Mouse (Mus musculus): ENCODE measurements around the gene Zbtb24.
"Not testable (repeated sequence)": the region's sequence is repeated elsewhere in the genome, so short reads cannot be mapped to it uniquely, and the experiment has no call there.

Gene Zbtb24

GRCm38 (mm10) chr10:41450137-41450670 lies at the start of gene Zbtb24:
TSS of gene Zbtb24 (plus strand) at chr10:41450383.
- DNase-seq, result peak; percentile 99

GRCm38 (mm10) chr10:41401097-41401496 lies 49.1 kb upstream of the Zbtb24 start:
- DNase-seq, result no peak

GRCm38 (mm10) chr10:41403364-41403763 lies 46.8 kb upstream of the Zbtb24 start:
- DNase-seq, result peak; percentile 76

- peak; percentile 53 for DNase-seq
These were observed 46.1 kb upstream of the Zbtb24 start for GRCm38 (mm10) chr10:41403893-41404612.

GRCm38 (mm10) chr10:41410176-41410575 lies 40.0 kb upstream of the Zbtb24 start:
- DNase-seq, result peak; percentile 72

- not testable (repeated sequence) for DNase-seq
These were observed 39.4 kb upstream of the Zbtb24 start for GRCm38 (mm10) chr10:41410821-41411220.

- DNase-seq, result not testable (repeated sequence)
These were observed 36.7 kb upstream of the Zbtb24 start for GRCm38 (mm10) chr10:41413471-41413870.

GRCm38 (mm10) chr10:41415368-41415767 lies 34.8 kb upstream of the Zbtb24 start:
- DNase-seq, result peak; percentile 28

- DNase-seq, result peak; percentile 79
These were observed 29.5 kb upstream of the Zbtb24 start for GRCm38 (mm10) chr10:41420496-41421200.

GRCm38 (mm10) chr10:41423681-41424080 lies 26.5 kb upstream of the Zbtb24 start:
- DNase-seq, result peak; percentile 41

GRCm38 (mm10) chr10:41426368-41426767 lies 23.8 kb upstream of the Zbtb24 start:
- DNase-seq, result peak; percentile 66

GRCm38 (mm10) chr10:41434624-41435023 lies 15.6 kb upstream of the Zbtb24 start:
- DNase-seq, result peak; percentile 92

GRCm38 (mm10) chr10:41435141-41435540 lies 15.0 kb upstream of the Zbtb24 start:
- DNase-seq, result peak; percentile 80

- DNase-seq, result peak; percentile 8
These were observed 2.0 kb upstream of the Zbtb24 start for GRCm38 (mm10) chr10:41448216-41448615.

- DNase-seq, result no peak
These were observed 499 bp upstream of the Zbtb24 start for GRCm38 (mm10) chr10:41449684-41450083.

- peak; percentile 82 for DNase-seq
These were observed 768 bp downstream of the Zbtb24 start for GRCm38 (mm10) chr10:41450780-41451522.

- DNase-seq, result peak; percentile 86
These were observed 1.5 kb downstream of the Zbtb24 start for GRCm38 (mm10) chr10:41451656-41452055.

GRCm38 (mm10) chr10:41452791-41453190 lies 2.6 kb downstream of the Zbtb24 start:
- peak; percentile 74 for DNase-seq

- peak; percentile 86 for DNase-seq
These were observed 9.8 kb downstream of the Zbtb24 start for GRCm38 (mm10) chr10:41459990-41460389.

- DNase-seq, result peak; percentile 88
These were observed 10.3 kb downstream of the Zbtb24 start for GRCm38 (mm10) chr10:41460501-41460900.

- peak; percentile 74 for DNase-seq
These were observed 11.0 kb downstream of the Zbtb24 start for GRCm38 (mm10) chr10:41461057-41461722.

- DNase-seq, result peak; percentile 82
These were observed 14.3 kb downstream of the Zbtb24 start for GRCm38 (mm10) chr10:41464401-41464955.
